Mouse (Mus musculus): Measurements from ENCODE around the gene Krt80.

DNA sequence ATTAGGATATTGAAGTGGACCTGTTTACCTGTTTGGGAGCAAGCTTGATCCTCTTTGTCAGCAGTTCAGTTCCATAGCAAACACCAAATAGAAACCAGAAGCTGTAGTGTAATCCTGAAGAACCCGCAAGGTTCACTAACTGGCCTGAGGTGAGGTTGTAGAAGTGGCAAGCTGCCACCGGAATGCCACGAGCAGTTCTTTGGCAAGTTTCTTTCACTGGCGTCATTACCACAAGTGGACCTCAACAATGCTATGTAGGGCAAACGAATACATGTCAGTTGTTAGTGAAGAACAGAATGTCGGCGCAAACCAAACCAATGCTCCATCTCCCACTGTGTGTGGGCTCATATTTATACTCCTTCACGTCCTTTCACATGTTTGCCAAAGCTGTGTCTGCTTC lies 28.3 kb upstream of the Krt80 start:
- TF ChIP-seq EP300 (IDR thresholded peaks at IDR 0.05; ENCODE audit: insufficient read depth, low read depth, low read length) (0 out of 2 replicates have a peak, but pooled peaks have one; percentile 55), CTCF (IDR thresholded peaks at IDR 0.05) (no peak), POLR2A (IDR thresholded peaks at IDR 0.05; ENCODE audit: insufficient read depth, low read depth, low read length) (no peak)

All from heart, adult 2 months (tissue).